Mouse (Mus musculus) ES-E14 (cell line): ENCODE data around the gene Ghrhr. TPM values are rescaled to one million over a fixed set of nuclear protein-coding genes. Genes with fewer than 3 reads are reported as not detected.

Experiments
- DNase-seq: peaks from one replicate; pipeline ENCODE4 v3.0.0-alpha.2; 2013; ENCODE audit warnings: low read depth, low spot score
- H3K27ac ChIP-seq: 2 replicates; pipeline ENCODE4 v1.5.1; 2012; ENCODE audit warnings: low read depth, mild to moderate bottlenecking, low read length, moderate library complexity, mixed read lengths; ENCODE audit not compliant: poor library complexity, insufficient read depth, severe bottlenecking
- H3K36me3 ChIP-seq: 2 replicates; pipeline ENCODE4 v1.6.1; 2012; ENCODE audit warnings: mild to moderate bottlenecking, low read length, moderate library complexity, mixed read lengths; ENCODE audit not compliant: control insufficient read depth, poor library complexity, insufficient read depth, severe bottlenecking
- H3K4me1 ChIP-seq, 2 experiments: fragments of 150-350 bp in 1 of 2; sonication (generic) in 1 of 2; 2 replicates each; pipeline ENCODE4 v1.6.1; 2012; ENCODE audit warnings: low read length in 2 of 2, mild to moderate bottlenecking in 1 of 2, mixed read lengths in 1 of 2; ENCODE audit not compliant: control insufficient read depth in 2 of 2, insufficient read depth in 2 of 2, poor library complexity in 1 of 2
- H3K4me3 ChIP-seq, 2 experiments: fragments of 150-350 bp in 1 of 2; sonication (generic) in 1 of 2; 2 replicates each; pipeline ENCODE4 v1.5.1; 2012; ENCODE audit warnings: low read length in 2 of 2, low read depth in 1 of 2, mild to moderate bottlenecking in 1 of 2, mixed read lengths in 1 of 2; ENCODE audit not compliant: insufficient read depth in 1 of 2, poor library complexity in 1 of 2, severe bottlenecking in 1 of 2
- H3K9ac ChIP-seq: 2 replicates; pipeline ENCODE4 v1.6.1; 2012; ENCODE audit warnings: low read depth, mild to moderate bottlenecking, low read length, mixed read lengths; ENCODE audit not compliant: poor library complexity, insufficient read depth, severe bottlenecking
- H3K9me3 ChIP-seq: fragments of 150-350 bp; sonication (generic); 2 replicates; pipeline ENCODE4 v1.6.1; 2012; ENCODE audit warnings: low read depth, mild to moderate bottlenecking, low read length; ENCODE audit not compliant: control insufficient read depth, insufficient read depth
- CHD2 ChIP-seq: IDR thresholded peaks from 2 replicates; pipeline ENCODE4 v1.6.1; 2014; ENCODE audit warnings: mild to moderate bottlenecking, low read depth, low read length, inconsistent platforms
- HCFC1 ChIP-seq: IDR thresholded peaks from 2 replicates; pipeline ENCODE4 v1.6.1; 2012; ENCODE audit warnings: low read length, inconsistent platforms, borderline replicate concordance; ENCODE audit not compliant: insufficient read depth
- MAFK ChIP-seq: IDR thresholded peaks from 2 replicates; pipeline ENCODE4 v1.6.1; 2014; ENCODE audit warnings: mild to moderate bottlenecking, low read depth, low read length, inconsistent platforms; ENCODE audit not compliant: insufficient read depth
- ZC3H11A ChIP-seq: IDR thresholded peaks from 2 replicates; pipeline ENCODE4 v1.6.1; 2012; ENCODE audit warnings: low read depth, mild to moderate bottlenecking, inconsistent platforms, low read length, borderline replicate concordance
- ZNF384 ChIP-seq: IDR thresholded peaks from 2 replicates; pipeline ENCODE4 v1.6.1; 2012; ENCODE audit warnings: low read depth, low read length, inconsistent platforms
- in situ Hi-C, 2 experiments: fragments of 600-800 bp; cut with MboI; formaldehyde crosslinking; loops; one replicate each; pipeline ENCODE4 v1.15.1; 2025; ENCODE audit warnings: low sequenced_read_pairs in 2 of 2, inconsistent platforms in 1 of 2; ENCODE audit not compliant: unreplicated experiment in 2 of 2
- total RNA-seq: library from RNA; depleted of rRNA; stranded (reverse); fragments of 300-350 nt; gene quantifications from 2 replicates; pipeline ENCODE4 v1.2.3, GENCODE M21; 2012

Gene Ghrhr
- total RNA-seq, 1 experiment = not detected

DNA sequence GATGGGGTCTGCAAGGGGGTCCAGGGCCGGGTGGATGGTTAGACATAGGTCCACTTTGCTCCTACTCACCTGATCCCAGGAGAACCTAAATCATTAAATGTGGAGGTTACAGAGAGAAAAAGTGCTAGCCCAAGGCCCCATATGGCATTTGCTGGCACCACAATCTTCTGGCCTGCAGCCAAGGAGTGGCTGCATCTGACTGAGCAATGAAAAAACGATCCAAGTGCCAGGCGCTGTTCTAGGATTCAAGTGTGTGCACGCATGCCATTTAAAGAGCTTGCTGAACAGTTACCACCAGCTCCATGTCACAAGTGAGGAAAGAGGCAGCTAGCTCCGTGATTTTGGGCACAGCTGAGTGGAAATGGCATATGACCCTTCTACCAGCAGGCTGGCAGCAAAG, 23.8 kb downstream of the Ghrhr start:
- Histone ChIP-seq H3K4me3 (no peak overlapping the region), H3K4me1 (no peaks in the 10 kb centered on the region), H3K27ac (no peak overlapping the region), H3K36me3 (no peaks in the 10 kb centered on the region), H3K9me3 (no peaks in the 10 kb centered on the region), H3K9ac (no peak overlapping the region)
- TF ChIP-seq HCFC1 = no peak
- no peak for TF ChIP-seq MAFK
- no peak for TF ChIP-seq ZNF384
- no peak for TF ChIP-seq CHD2
- TF ChIP-seq ZC3H11A = no peak
- DNase-seq = no peak
- in situ Hi-C loops = loop anchor here in 1 of 2 experiments (10.0 kb wide), 1 partner anchor 115 kb away; no protein-coding TSS in a partner anchor

- Histone ChIP-seq H3K4me1 (no peaks in the 10 kb centered on the region), H3K9ac (no peak overlapping the region), H3K27ac (no peak overlapping the region), H3K9me3 (no peaks in the 10 kb centered on the region), H3K4me3 (no peak overlapping the region), H3K36me3 (no peaks in the 10 kb centered on the region)
- TF ChIP-seq ZNF384 = peak; percentile 42; the same call in 1 of the 2 replicates
- TF ChIP-seq ZC3H11A = no peak
- in situ Hi-C loops = no loop called here
- no peak for DNase-seq
These were observed 26.1 kb downstream of the Ghrhr start for GRCm38 (mm10) chr6:55402041-55402776.

GRCm38 (mm10) chr6:55403411-55404309, 27.6 kb downstream of the Ghrhr start:
- Histone ChIP-seq H3K9me3 (no peaks in the 10 kb centered on the region), H3K4me1 (no peaks in the 10 kb centered on the region), H3K9ac (no peak overlapping the region), H3K4me3 (no peak overlapping the region), H3K36me3 (no peaks in the 10 kb centered on the region), H3K27ac (no peak overlapping the region)
- no peak for TF ChIP-seq HCFC1
- TF ChIP-seq ZNF384 = no peak
- no peak for TF ChIP-seq MAFK
- TF ChIP-seq CHD2 = no peak
- TF ChIP-seq ZC3H11A = no peak
- in situ Hi-C loops = no loop called here
- no peak for DNase-seq

- TF ChIP-seq MAFK (no peak), HCFC1 (no peak), ZNF384 (no peak), CHD2 (no peak)
- Histone ChIP-seq H3K27ac (no peak overlapping the region), H3K4me1 (no peaks in the 10 kb centered on the region), H3K36me3 (no peaks in the 10 kb centered on the region), H3K4me3 (no peak overlapping the region), H3K9me3 (no peaks in the 10 kb centered on the region), H3K9ac (no peak overlapping the region)
- no peak for DNase-seq
- in situ Hi-C loops = no loop called here
These were observed 28.4 kb downstream of the Ghrhr start for GRCm38 (mm10) chr6:55404421-55404990.
